Mouse (Mus musculus): ENCODE measurements around the gene Chrm4. TPM values are rescaled to one million over a fixed set of nuclear protein-coding genes. Genes with fewer than 3 reads are reported as not detected.
A peak's percentile ranks its signal among the peaks of the same experiment; 100 is the strongest.

Gene Chrm4
- polyA plus RNA-seq, 1 experiment, result 0.13 TPM

GRCm38 (mm10) chr2:91929936-91930335 lies 2.9 kb downstream of the Chrm4 start:
- H3K4me3 ChIP-seq (replicated peaks; ENCODE audit: extremely low read depth, low read depth, low read length), result no peak overlapping the region
- TF ChIP-seq CTCF (IDR thresholded peaks at IDR 0.05; ENCODE audit: insufficient read depth, low read length), result peak; percentile 76
- no peak for TF ChIP-seq POLR2A (IDR thresholded peaks at IDR 0.05; ENCODE audit: borderline replicate concordance, extremely low read depth, low read depth, low read length)
- DNase-seq, result no peak
- WGBS, result 15% methylated on average over 12 of the region's 12 CpGs
- peaks cover 11% of the 10 kb centered on the region for H3K4me1 ChIP-seq (ENCODE audit: control insufficient read depth, insufficient read depth, low read length)

GRCm38 (mm10) chr2:91930761-91931291 lies 3.8 kb downstream of the Chrm4 start:
- 39% methylated on average over 23 of the region's 23 CpGs for WGBS
- TF ChIP-seq CTCF (IDR thresholded peaks at IDR 0.05; ENCODE audit: insufficient read depth, low read length) (no peak), POLR2A (IDR thresholded peaks at IDR 0.05; ENCODE audit: borderline replicate concordance, extremely low read depth, low read depth, low read length) (no peak)
- no peak for DNase-seq
- Histone ChIP-seq H3K4me1 (ENCODE audit: control insufficient read depth, insufficient read depth, low read length) (peaks cover 11% of the 10 kb centered on the region), H3K4me3 (replicated peaks; ENCODE audit: extremely low read depth, low read depth, low read length) (no peak overlapping the region)

- Histone ChIP-seq H3K4me3 (replicated peaks; ENCODE audit: extremely low read depth, low read depth, low read length) (peak overlapping the region; percentile 30), H3K4me1 (ENCODE audit: control insufficient read depth, insufficient read depth, low read length) (peaks cover 11% of the 10 kb centered on the region)
- DNase-seq, result no peak
- WGBS, result 27% methylated on average over 46 of the region's 50 CpGs
- TF ChIP-seq POLR2A (IDR thresholded peaks at IDR 0.05; ENCODE audit: borderline replicate concordance, extremely low read depth, low read depth, low read length), result no peak
- no peak for TF ChIP-seq CTCF (IDR thresholded peaks at IDR 0.05; ENCODE audit: insufficient read depth, low read length)
Observed at GRCm38 (mm10) chr2:91931328-91932159, 4.5 kb downstream of the Chrm4 start.

- H3K4me1 ChIP-seq (ENCODE audit: control insufficient read depth, insufficient read depth, low read length), result peaks cover 11% of the 10 kb centered on the region
- peak within 1 kb of the TSS; percentile 30 for H3K4me3 ChIP-seq (replicated peaks; ENCODE audit: extremely low read depth, low read depth, low read length)
- DNase-seq, result no peak
- TF ChIP-seq POLR2A (IDR thresholded peaks at IDR 0.05; ENCODE audit: borderline replicate concordance, extremely low read depth, low read depth, low read length) (no peak), CTCF (IDR thresholded peaks at IDR 0.05; ENCODE audit: insufficient read depth, low read length) (no peak)
- WGBS, result 23% methylated on average over 16 of the region's 16 CpGs
Observed at GRCm38 (mm10) chr2:91932160-91932711, 5.2 kb downstream of the Chrm4 start, which contains the start of gene Mdk. Gene Mdk, minus strand, starts transcription at chr2:91932297.

- Histone ChIP-seq H3K4me3 (replicated peaks; ENCODE audit: extremely low read depth, low read depth, low read length) (no peak overlapping the region), H3K4me1 (ENCODE audit: control insufficient read depth, insufficient read depth, low read length) (peaks cover 11% of the 10 kb centered on the region)
- whole genome bisulfite sequencing, result 35% methylated on average over 6 of the region's 6 CpGs
- TF ChIP-seq POLR2A (IDR thresholded peaks at IDR 0.05; ENCODE audit: borderline replicate concordance, extremely low read depth, low read depth, low read length) (no peak), CTCF (IDR thresholded peaks at IDR 0.05; ENCODE audit: insufficient read depth, low read length) (no peak)
- DNase-seq, result no peak
Observed at GRCm38 (mm10) chr2:91932737-91933350, 5.8 kb downstream of the Chrm4 start.

GRCm38 (mm10) chr2:91933471-91933870 lies 6.4 kb downstream of the Chrm4 start:
- WGBS, result 79% methylated on average over 9 of the region's 9 CpGs
- Histone ChIP-seq H3K4me3 (replicated peaks; ENCODE audit: extremely low read depth, low read depth, low read length) (no peak overlapping the region), H3K4me1 (ENCODE audit: control insufficient read depth, insufficient read depth, low read length) (peaks cover 8% of the 10 kb centered on the region)
- no peak for DNase-seq
- no peak for TF ChIP-seq CTCF (IDR thresholded peaks at IDR 0.05; ENCODE audit: insufficient read depth, low read length)
- TF ChIP-seq POLR2A (IDR thresholded peaks at IDR 0.05; ENCODE audit: borderline replicate concordance, extremely low read depth, low read depth, low read length), result no peak

- TF ChIP-seq POLR2A (IDR thresholded peaks at IDR 0.05; ENCODE audit: borderline replicate concordance, extremely low read depth, low read depth, low read length) (no peak), CTCF (IDR thresholded peaks at IDR 0.05; ENCODE audit: insufficient read depth, low read length) (no peak)
- WGBS, result 45% methylated on average over 8 of the region's 8 CpGs
- DNase-seq, result no peak
- H3K4me3 ChIP-seq (replicated peaks; ENCODE audit: extremely low read depth, low read depth, low read length), result no peak overlapping the region
- peaks cover 8% of the 10 kb centered on the region for H3K4me1 ChIP-seq (ENCODE audit: control insufficient read depth, insufficient read depth, low read length)
Observed at GRCm38 (mm10) chr2:91934016-91934415, 7.0 kb downstream of the Chrm4 start.

- 81% methylated on average over 9 of the region's 9 CpGs for WGBS
Observed at GRCm38 (mm10) chr2:91934826-91935525, 7.9 kb downstream of the Chrm4 start.

GRCm38 (mm10) chr2:91936154-91936553 lies 9.1 kb downstream of the Chrm4 start:
- 92% methylated on average over 7 of the region's 7 CpGs for WGBS
- Histone ChIP-seq H3K4me3 (replicated peaks; ENCODE audit: extremely low read depth, low read depth, low read length) (no peak overlapping the region), H3K4me1 (ENCODE audit: control insufficient read depth, insufficient read depth, low read length) (peaks cover under 1% of the 10 kb centered on the region; the same call in 1 of the 2 replicates)
- no peak for DNase-seq
- TF ChIP-seq CTCF (IDR thresholded peaks at IDR 0.05; ENCODE audit: insufficient read depth, low read length), result no peak
- TF ChIP-seq POLR2A (IDR thresholded peaks at IDR 0.05; ENCODE audit: borderline replicate concordance, extremely low read depth, low read depth, low read length), result no peak

More at GRCm38 (mm10) chr2:91934826-91935525, 7.9 kb downstream of the Chrm4 start:
- peaks cover 8% of the 10 kb centered on the region for H3K4me1 ChIP-seq (ENCODE audit: control insufficient read depth, insufficient read depth, low read length)
- no peak overlapping the region for H3K4me3 ChIP-seq (replicated peaks; ENCODE audit: extremely low read depth, low read depth, low read length)
- TF ChIP-seq POLR2A (IDR thresholded peaks at IDR 0.05; ENCODE audit: borderline replicate concordance, extremely low read depth, low read depth, low read length), result no peak
- no peak for TF ChIP-seq CTCF (IDR thresholded peaks at IDR 0.05; ENCODE audit: insufficient read depth, low read length)
- DNase-seq, result no peak
